Mouse (Mus musculus) mouse trophoblast stem cell (cell line): ENCODE measurements around the gene Sirt4.
"Not testable (repeated sequence)": the region's sequence is repeated elsewhere in the genome, so short reads cannot be mapped to it uniquely, and the experiment has no call there.

Experiments used
- in situ Hi-C, 2 experiments: fragments of 300-500 bp; cut with MseI, MboI; formaldehyde crosslinking; loops; 2 replicates in 1 of 2; 3 replicates in 1 of 2; pipeline ENCODE4 v1.15.1; 2025

Sirt4 gene

DNA sequence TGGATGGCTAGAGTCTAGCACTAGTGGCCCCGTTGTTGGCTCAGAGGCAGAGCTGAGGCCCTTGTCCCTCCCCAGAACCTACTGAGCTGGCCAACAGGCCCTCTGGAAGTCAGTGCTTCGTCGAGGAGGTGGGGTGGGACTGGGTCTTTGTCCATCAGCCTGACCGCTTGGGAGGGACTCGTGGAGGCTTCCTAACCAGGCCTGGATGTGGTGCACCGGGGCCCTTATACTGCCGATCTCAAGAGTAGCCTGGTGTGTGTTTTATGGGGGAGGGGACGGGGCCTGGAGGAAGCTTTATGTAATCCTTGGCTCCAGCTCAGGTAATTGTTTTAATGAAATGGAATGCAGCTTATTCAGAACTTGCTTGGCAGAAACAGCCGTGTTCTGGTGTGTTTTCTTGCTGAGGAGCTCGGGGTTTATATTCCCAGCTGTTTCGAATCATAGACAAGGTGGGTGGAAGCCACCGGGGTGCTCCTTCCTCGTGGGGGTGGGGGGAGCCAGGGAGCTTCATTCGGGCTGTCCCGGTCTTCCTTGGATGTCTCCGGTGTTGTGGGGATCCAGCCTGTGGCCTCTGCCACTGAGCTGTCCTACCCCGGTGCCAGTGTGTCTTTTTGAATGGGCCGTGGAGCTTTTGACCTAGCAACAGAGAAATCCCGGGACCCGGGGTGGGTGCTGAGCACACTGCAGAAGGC, 30.5 kb upstream of the Sirt4 start:
- in situ Hi-C loops: no loop called here

GRCm38 (mm10) chr5:115514346-115514745, 29.8 kb upstream of the Sirt4 start:
- in situ Hi-C loops: no loop called here

DNA sequence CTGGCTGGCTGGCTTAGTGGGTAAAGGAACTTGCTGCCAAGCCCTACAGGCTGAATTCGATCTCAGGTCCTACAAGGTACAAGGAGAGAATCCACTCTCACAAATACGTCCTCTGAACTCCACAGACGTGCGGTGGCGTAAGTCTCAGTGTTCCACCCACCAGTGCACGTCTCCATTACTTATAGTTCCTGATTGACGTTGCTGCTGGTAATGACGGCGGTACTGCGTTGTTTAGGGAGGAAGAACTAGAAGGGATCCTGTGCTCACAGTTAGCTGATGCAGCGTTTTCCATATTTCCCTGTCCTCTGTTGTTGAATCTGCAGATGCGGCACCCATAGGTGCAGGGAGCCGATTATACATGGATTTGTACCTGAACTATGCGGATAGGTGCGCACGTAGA, 29.2 kb upstream of the Sirt4 start:
- in situ Hi-C loops: no loop called here

DNA sequence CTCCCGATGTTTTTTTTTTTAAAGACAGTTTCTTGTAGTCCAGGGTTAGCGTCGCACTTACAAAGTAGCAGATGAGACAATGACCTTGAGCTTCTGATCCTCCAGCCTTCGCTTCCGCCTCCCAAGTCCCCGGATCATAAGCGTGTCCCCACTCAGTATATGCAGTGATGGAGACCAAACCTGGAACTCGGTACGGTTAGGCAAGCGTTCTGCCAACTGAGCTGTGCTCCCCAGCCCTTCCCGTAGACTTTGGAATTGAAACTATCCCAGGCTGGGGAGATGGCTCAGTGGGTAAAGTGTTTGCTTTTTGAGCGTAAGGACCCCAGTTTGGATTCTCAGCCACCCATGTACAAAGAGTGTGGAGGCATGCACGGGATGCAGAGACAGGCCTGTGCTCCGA, 28.7 kb upstream of the Sirt4 start:
- in situ Hi-C loops: no loop called here

GRCm38 (mm10) chr5:115512375-115512774, 27.9 kb upstream of the Sirt4 start:
- in situ Hi-C loops: no loop called here

DNA sequence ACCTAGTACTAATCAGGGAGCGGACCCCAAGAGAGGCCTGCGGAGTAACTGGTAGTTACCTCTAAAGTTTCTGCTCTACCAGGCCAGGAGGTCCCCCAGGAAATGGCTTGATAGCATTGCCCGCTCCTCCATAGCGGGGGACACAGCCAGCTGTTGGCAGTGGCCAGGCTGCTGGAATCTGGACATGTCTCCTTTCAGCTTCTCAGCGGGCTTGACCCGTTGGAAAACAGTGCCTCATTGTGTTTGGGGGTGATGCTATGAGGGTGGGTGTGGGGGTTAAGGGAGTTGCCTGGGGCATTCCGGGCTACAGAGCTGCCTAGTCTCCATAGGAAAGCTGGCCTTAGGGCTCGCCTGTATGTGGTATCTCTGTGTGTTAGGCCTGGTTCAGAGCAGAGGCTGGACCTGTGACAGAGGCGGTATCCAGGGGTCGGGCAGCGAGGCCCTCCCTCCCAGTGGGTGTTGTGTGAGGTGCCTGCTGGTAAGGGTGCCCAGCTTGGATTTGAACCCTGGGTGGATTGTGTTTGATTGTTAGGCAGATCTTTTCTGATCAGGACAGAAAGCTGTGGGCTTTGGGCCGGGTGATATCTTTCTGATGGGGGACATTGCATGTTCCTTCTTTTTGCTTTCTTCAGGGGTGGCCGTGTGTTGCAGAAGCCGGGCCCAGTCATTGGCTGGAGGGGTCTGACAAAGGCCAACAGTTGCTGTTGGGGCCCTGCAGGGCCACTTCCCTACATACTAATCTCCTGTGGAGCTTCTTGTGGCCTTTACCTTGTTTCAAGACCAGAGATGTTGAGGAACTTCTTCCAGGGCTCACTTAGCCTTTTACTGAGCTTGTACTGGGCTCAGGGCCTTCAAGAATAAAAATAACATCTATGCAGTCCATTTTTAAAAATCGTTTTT, 25.5 kb upstream of the Sirt4 start:
- in situ Hi-C loops: loop anchor here (5.0 kb wide), 1 partner anchor 32 kb away; no protein-coding TSS in a partner anchor

DNA sequence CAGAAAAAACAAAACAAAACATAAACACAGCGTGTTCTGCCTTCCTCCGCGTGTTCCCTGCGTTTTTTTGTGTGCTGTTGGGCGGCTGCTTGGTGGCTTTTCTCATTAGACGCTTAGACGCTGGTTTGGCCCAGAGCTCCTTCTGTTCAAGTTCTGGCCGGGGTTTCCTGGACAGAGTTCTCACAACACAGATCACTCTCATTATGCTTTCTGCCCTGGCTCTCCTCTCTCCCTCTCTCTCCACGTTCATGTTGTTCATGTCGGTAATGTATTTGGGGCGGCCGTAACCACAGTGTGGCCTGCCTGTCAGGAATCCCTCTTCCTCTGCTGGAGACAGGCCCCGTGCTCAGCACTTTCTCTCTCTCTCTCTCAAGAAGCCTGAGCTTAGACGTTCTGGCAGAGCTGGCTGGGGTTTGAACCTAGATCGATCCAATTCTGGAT, 24.8 kb upstream of the Sirt4 start:
- in situ Hi-C loops: loop anchor here (5.0 kb wide), 1 partner anchor 33 kb away; no protein-coding TSS in a partner anchor

- in situ Hi-C loops: loop anchor here (5.0 kb wide), 1 partner anchor 33 kb away; no protein-coding TSS in a partner anchor
Observed at GRCm38 (mm10) chr5:115508859-115509147, 24.3 kb upstream of the Sirt4 start.

DNA sequence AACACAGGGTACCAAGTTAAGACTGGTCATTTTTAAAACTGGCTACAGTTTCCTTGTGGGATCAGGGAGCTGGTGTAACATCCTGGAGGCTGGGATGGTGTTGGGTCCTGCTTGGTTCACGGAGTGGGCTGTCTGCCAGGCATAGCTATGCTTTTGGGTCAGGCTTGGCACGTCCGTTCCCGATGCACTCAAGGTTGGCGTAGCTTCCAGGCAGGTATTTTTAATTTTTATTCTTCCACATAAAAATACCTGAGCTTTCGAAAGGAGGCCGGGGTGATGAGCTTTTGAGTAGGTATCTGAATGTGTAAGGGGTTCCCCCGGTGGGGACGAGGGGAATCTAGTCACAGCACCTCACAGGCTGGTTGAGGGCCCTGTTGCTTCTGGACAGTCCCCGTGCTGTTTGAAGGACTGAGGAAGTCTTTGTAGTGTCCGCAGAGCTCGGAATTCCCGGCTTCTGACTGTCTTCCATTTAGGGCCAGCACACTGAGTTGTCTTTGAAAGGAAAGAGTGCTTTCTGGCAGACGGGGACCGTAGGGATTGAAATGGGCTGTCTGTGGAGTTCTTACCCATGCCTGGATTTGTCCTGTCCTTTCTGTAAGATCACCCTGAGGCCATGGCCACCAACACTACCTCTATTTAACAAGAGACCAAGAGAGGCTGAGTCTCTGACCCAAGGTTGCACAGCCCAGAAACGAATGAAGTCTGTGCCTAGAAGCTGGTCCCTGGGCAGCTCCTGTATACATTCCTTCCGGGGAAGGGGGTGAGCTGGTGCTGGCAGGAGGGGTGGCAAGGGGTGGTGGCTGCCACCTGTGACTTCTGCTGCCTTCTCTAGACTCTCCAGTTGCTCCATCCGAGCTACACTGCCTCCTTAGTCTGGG, 23.7 kb upstream of the Sirt4 start:
- in situ Hi-C loops: loop anchor here (5.0 kb wide), 1 partner anchor 34 kb away; no protein-coding TSS in a partner anchor

- in situ Hi-C loops: loop anchor here (5.0 kb wide), 1 partner anchor 35 kb away; no protein-coding TSS in a partner anchor
Observed at GRCm38 (mm10) chr5:115507267-115507980, 22.9 kb upstream of the Sirt4 start.

DNA sequence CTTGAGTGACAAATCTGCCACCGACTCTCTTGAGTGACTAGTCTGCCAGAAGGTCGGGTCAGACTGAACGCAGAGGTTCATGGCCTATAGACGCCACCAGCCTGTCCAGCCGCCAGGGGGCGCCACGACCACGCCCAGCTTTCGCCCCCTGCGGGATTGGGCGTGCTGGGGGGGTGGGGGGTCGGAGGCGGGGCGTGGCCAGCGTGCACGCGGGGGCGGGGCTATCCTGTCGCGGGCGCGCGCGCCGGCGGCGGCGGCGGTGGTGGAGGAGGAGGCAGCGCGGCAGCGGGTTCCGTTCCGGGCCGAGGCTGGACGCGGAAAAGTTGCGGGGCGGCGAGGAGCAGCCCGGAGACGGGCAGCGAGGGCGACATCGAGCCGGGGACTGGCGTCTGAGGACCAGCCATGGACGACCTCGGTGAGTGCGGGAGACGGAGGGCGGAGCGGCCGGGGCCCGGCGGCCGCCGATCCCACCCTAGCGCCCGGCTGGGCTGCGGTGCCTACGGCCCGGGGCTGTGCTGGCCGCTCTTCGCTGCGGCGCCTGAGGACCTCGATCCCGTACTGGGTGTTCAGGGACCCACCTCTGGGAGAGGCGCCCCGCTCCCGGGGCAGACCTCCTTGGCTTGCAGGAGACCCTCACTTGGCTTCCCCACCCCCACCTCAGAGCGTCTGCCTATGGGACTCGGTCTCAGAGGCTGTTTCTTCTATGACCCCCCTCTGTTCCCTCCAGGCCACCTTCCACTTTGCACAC, 22.1 kb upstream of the Sirt4 start, which contains the start of gene Pxn:
Gene Pxn, plus strand, starts transcription at position 223 of the 748 bp plus-strand sequence.
- in situ Hi-C loops: loop anchor here (5.0 kb wide), 1 partner anchor 36 kb away; no protein-coding TSS in a partner anchor

DNA sequence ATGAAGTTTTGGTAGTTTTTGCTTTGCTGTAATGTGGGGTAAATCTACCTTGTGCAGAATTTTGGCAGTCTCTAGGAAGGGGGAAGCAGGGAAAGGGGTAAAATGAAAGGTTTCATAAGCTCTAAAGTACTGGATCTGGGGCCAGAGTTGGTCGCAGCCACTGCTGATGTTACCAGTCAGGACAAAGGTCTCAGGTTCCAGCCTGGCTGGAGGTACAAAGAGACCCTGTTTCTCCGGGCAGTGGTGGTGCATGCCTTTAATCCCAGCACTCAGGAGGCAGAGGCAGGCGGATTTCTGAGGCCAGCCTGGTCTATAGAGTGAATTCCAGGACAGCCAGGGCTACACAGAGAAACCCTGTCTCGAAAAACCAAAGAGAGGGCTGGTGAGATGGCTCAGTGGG, 21.1 kb upstream of the Sirt4 start:
- in situ Hi-C loops: loop anchor here (5.0 kb wide), 1 partner anchor 37 kb away; no protein-coding TSS in a partner anchor

DNA sequence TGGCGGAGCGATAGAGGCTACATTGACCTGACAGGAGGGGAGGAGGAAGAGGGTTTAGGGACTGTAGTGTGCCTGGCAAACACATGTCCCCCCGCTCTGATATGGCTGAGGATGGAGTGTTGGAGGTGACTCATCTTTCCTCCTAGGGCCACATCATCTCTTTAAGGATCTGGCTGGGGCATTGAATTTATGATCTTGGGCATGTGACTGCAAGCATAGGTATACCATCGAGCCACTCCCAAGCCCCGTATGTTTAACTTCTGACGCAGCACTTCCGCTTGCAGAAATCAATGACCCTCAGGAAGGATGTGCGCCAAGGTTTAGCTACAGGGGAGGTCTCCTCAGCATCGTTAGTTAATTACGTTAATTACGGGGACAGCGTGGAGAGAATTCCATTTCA, 18.5 kb upstream of the Sirt4 start:
- in situ Hi-C loops: no loop called here

DNA sequence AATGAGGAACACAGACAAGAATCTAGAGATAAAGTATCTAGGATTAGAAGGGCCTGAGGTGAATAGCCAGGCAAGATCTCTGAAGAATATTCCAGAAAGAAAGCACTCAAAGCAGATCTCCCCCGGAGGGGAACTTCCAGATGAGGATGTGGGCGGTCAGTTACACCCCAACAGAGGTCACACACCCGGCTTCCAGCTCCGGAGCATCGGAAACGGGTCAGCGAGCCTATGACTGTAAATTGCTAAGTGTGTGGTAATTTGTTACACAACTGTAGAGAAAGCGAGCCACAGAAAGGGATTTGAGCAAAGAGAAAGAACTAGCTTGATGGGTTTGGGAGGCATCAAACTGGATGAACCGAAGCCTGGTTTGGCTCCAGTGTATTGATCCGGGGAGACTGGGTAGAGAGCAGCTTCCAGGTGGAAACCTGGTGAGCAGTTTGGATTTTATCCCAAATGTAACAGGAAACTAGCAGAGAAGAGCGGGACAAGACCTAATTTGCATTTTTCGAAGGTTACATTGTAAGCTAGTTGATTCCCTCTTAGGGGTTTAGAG, 15.9 kb upstream of the Sirt4 start:
- in situ Hi-C loops: no loop called here

- in situ Hi-C loops: no loop called here
Observed at GRCm38 (mm10) chr5:115498307-115499240, 14.0 kb upstream of the Sirt4 start.

GRCm38 (mm10) chr5:115497033-115497432, 12.5 kb upstream of the Sirt4 start:
- in situ Hi-C loops: no loop called here

GRCm38 (mm10) chr5:115495618-115496017, 11.1 kb upstream of the Sirt4 start:
- in situ Hi-C loops: not testable (repeated sequence)

DNA sequence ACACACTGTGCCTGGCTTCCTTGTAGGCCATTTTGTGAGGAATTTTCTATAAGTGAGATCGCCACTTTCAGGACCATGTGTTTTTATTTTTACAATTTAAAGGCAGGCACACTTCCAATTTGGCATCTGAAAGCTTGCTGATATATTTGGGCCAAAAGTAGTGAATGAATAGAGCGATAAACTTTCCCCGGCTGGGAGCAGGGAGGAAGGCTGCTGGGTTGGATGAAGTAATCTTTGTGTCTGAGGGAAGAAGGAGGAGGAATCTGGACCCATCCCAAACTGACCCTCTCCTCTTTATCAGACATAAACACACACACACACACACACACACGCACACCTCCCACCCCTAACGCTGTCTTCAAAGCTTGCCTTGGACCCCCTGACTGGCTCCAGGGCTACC, 8.9 kb upstream of the Sirt4 start:
- in situ Hi-C loops: no loop called here
